In the genomic region with DNA sequence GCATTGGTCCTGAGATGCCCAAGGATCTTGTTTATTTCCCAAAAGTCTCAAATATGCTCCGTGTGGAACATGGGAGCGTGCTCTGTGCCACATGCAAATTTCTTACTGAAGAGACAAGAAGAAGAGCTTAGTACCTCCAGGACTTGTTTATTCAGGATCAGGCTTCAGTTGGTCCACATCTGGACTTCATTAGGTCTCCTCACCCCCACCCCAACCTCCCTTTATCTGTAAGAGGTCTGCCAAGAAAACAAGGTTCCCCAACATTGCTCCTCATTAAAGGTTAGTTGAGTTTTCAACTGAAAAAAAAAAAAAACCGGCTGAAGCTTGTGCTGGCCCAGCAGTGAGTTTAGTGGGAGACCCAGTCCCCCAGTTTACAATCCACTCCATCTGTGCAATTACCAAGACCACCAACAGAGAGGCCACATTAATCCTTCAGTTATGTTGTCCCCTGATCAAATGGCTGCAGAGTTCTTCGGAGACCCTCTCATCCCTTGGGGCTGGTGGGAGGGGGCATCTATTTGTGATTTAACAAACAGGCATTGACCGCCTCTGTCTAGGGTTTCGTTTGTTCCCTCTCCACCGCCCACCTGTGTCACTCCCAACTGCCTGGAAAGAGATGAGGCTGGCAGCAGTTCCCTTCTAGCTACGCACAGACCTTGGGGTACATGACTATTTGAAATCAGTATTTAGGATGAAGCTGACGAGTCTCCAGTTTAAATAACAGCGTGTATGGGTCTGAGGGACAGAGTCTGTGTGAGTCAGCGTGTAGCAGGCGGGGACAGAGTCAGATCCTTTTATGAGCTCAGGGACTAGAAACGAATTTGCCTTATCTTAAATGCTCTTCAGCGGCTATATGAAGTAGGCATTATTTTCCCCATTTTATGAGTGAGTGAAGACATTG, we compare ENCODE assay signal across 10 mouse cellular contexts. TPM values are rescaled to one million over a fixed set of nuclear protein-coding genes. Genes with fewer than 3 reads are reported as not detected.
DNase-seq lines count a peak whose midpoint lies in the region; ATAC-seq and TF ChIP-seq lines count a peak whose summit lies in the region.
"Had no signal": no experiment of that assay in that cellular context is flagged by ENCODE, and none has a peak within 500 bp of the region (broad histone marks: within the 10 kb centered on the region; RNA-seq: fewer than 3 reads in every experiment).

No protein-coding gene starts in this region.

- H3K4me2 ChIP-seq in embryonic facial prominence, embryonic 11.5 days (ENCODE audit: low read depth, low read length): no peak overlapping the region
- no peak overlapping the region for H3K4me2 ChIP-seq in intestine, embryonic 15.5 days (replicated peaks)
- H3K4me2 ChIP-seq: hindbrain, embryonic 15.5 days; liver, embryonic 15.5 days had no signal

- no peak for DNase-seq in gastrocnemius, adult 2 months
- DNase-seq in gastrocnemius, postnatal 10 days: no peak
- peak; percentile 73 for DNase-seq in embryonic facial prominence, embryonic 11.5 days (ENCODE audit: low spot score)
- no peak for DNase-seq in MN1 (ENCODE audit: low spot score)
- DNase-seq in heart, adult 8-10 months (ENCODE audit: low spot score): no peak

- H3K4me3 ChIP-seq in gastrocnemius, adult 2 months: no peak overlapping the region
- H3K4me3 ChIP-seq in ES-Bruce4 (ENCODE audit: low read depth, low read length): no peak overlapping the region
- no peak overlapping the region for H3K4me3 ChIP-seq in embryonic facial prominence, embryonic 11.5 days (ENCODE audit: low read depth, low read length)
- H3K4me3 ChIP-seq in intestine, embryonic 15.5 days (replicated peaks): no peak overlapping the region
- H3K4me3 ChIP-seq: hindbrain, embryonic 15.5 days; liver, embryonic 15.5 days had no signal

- H3K9me3 ChIP-seq in ES-Bruce4 (replicated peaks; ENCODE audit: control insufficient read depth, insufficient read depth, low read length, poor library complexity, severe bottlenecking): no peaks in the 10 kb centered on the region
- no peaks in the 10 kb centered on the region for H3K9me3 ChIP-seq in embryonic facial prominence, embryonic 11.5 days (replicated peaks; ENCODE audit: control insufficient read depth, low read length)
- H3K9me3 ChIP-seq in intestine, embryonic 15.5 days: no peaks in the 10 kb centered on the region
- H3K9me3 ChIP-seq: hindbrain, embryonic 15.5 days; liver, embryonic 15.5 days had no signal

- no peak overlapping the region for H3K9ac ChIP-seq in ES-Bruce4 (ENCODE audit: low read depth, poor library complexity, severe bottlenecking)
- no peak overlapping the region for H3K9ac ChIP-seq in embryonic facial prominence, embryonic 11.5 days (replicated peaks; ENCODE audit: low read length)
- no peak overlapping the region for H3K9ac ChIP-seq in intestine, embryonic 15.5 days
- H3K9ac ChIP-seq: hindbrain, embryonic 15.5 days; liver, embryonic 15.5 days had no signal

- peaks cover 5% of the 10 kb centered on the region for H3K36me3 ChIP-seq in ES-Bruce4 (ENCODE audit: control insufficient read depth, insufficient read depth, low read length, poor library complexity, severe bottlenecking)
- H3K36me3 ChIP-seq in embryonic facial prominence, embryonic 11.5 days (replicated peaks; ENCODE audit: control insufficient read depth, insufficient read depth, low read depth, low read length): no peaks in the 10 kb centered on the region
- H3K36me3 ChIP-seq in intestine, embryonic 15.5 days: no peaks in the 10 kb centered on the region
- H3K36me3 ChIP-seq: hindbrain, embryonic 15.5 days; liver, embryonic 15.5 days had no signal

- no peak for TF ChIP-seq CTCF in gastrocnemius, adult 2 months (IDR thresholded peaks at IDR 0.05)
- TF ChIP-seq CTCF in ES-Bruce4 (IDR thresholded peaks at IDR 0.05; ENCODE audit: low read depth, low read length): no peak

- no peak for ATAC-seq in embryonic facial prominence, embryonic 11.5 days (replicated peaks; ENCODE audit: insufficient number of reproducible peaks, low FRiP score, low TSS enrichment, low read depth)
- peak; percentile 41 for ATAC-seq in intestine, embryonic 15.5 days
- ATAC-seq in frontal cortex, adult (ENCODE audit: low TSS enrichment): no peak

- 0 out of 2 replicates have a peak, but pooled peaks have one; percentile 62 for TF ChIP-seq EP300 in ES-Bruce4 (IDR thresholded peaks at IDR 0.05; ENCODE audit: insufficient read depth, low read depth, low read length)

- H3K27me3 ChIP-seq in ES-Bruce4 (ENCODE audit: control insufficient read depth, insufficient read depth, low read length, poor library complexity, severe bottlenecking): no peaks in the 10 kb centered on the region
- H3K27me3 ChIP-seq in embryonic facial prominence, embryonic 11.5 days (ENCODE audit: control insufficient read depth, insufficient read depth, low read length): no peaks in the 10 kb centered on the region
- no peaks in the 10 kb centered on the region for H3K27me3 ChIP-seq in intestine, embryonic 15.5 days (replicated peaks)
- H3K27me3 ChIP-seq: hindbrain, embryonic 15.5 days; liver, embryonic 15.5 days had no signal

- intact Hi-C loops in gastrocnemius, adult 2 months (cut with DNase I): loop anchor here (5.0 kb wide), 1 partner anchor 44 kb away; the partner anchor contains the start of gene Plpp3

- H3K27ac ChIP-seq in gastrocnemius, adult 2 months: peak overlapping the region; percentile 29
- H3K27ac ChIP-seq in ES-Bruce4 (ENCODE audit: insufficient read depth, low read length): peak overlapping the region; percentile 69
- H3K27ac ChIP-seq in embryonic facial prominence, embryonic 11.5 days (replicated peaks; ENCODE audit: low read depth, low read length): 0 out of 2 replicates have a peak overlapping the region, but pooled peaks have one; percentile 9
- no peak overlapping the region for H3K27ac ChIP-seq in intestine, embryonic 15.5 days
- H3K27ac ChIP-seq: hindbrain, embryonic 15.5 days; liver, embryonic 15.5 days had no signal

- 25% methylated on average over 14 of the region's 14 CpGs for WGBS in embryonic facial prominence, embryonic 11.5 days
- 56% methylated on average over 14 of the region's 14 CpGs for WGBS in intestine, embryonic 15.5 days

- H3K4me1 ChIP-seq in ES-Bruce4 (ENCODE audit: control insufficient read depth, insufficient read depth, low read length): peaks cover 11% of the 10 kb centered on the region
- H3K4me1 ChIP-seq in embryonic facial prominence, embryonic 11.5 days (ENCODE audit: control insufficient read depth, insufficient read depth, low read length): peaks cover 7% of the 10 kb centered on the region
- peaks cover 37% of the 10 kb centered on the region for H3K4me1 ChIP-seq in intestine, embryonic 15.5 days (replicated peaks)
- H3K4me1 ChIP-seq: liver, embryonic 15.5 days had no signal

- no peak for TF ChIP-seq POLR2A in ES-Bruce4 (IDR thresholded peaks at IDR 0.05; ENCODE audit: insufficient read depth, low read length)

RNA-seq across cellular contexts. Expression of gene Plpp3, which starts 43.7 kb away (rescaled TPM):
- total RNA-seq in gastrocnemius, adult 2 months (2021): 10 to 100 TPM; 45.8 to 69.1 TPM
- total RNA-seq in gastrocnemius, postnatal 10 days (2021): 10 to 100 TPM; 79.6 to 82.6 TPM
- polyA plus RNA-seq in ES-Bruce4 (2011; ENCODE audit: insufficient read depth, insufficient read length, low read depth, missing spikeins): 16.1 and 17.5 TPM in 2 replicates
- polyA plus RNA-seq in embryonic facial prominence, embryonic 11.5 days (2014; fragmentation: Nextera tagmentation; extraction: Ambion mirVana): 73.5 and 79.3 TPM in 2 replicates
- 41.2 and 42.0 TPM in 2 replicates for polyA plus RNA-seq in intestine, embryonic 15.5 days (2015; fragmentation: Nextera tagmentation; extraction: Ambion mirVana)
- total RNA-seq in heart, adult 8-10 months (2022): 10 to 100 TPM; 51.8 to 58.4 (median 54.5) TPM
